Mouse (Mus musculus): ENCODE data around the gene Trex2. TPM values are rescaled to one million over a fixed set of nuclear protein-coding genes. Genes with fewer than 3 reads are reported as not detected.
"Not testable (repeated sequence)": the region's sequence is repeated elsewhere in the genome, so short reads cannot be mapped to it uniquely, and the experiment has no call there.

The Trex2 gene
- polyA plus RNA-seq, 1 experiment from 2014 or later: 12.5 TPM

DNA sequence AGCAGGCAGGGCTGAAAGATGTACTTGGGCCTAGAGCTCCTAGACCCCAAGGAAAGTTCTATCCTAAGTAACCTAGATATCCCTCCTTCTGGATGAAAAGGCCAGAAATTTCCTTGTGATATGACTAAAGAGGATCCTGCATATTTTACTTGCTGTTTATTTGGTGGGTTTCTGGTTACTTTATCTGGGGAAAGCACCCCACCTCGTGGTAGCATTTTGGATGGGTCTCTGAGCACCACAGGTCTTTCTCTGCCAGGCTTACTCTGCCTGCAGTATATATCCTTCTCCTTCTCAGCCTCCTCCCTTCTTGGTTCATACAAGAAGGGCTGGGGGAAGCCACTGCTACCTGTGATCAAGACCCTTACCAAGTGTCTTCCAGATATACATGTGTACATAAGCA lies 22.4 kb downstream of the Trex2 start:
- Histone ChIP-seq H3K36me3 (no peaks in the 10 kb centered on the region), H3K4me3 (no peak overlapping the region), H3K27me3 (0 out of 2 replicates have a peak, but pooled peaks cover 10% of the 10 kb centered on the region), H3K4me2 (no peak overlapping the region), H3K9ac (no peak overlapping the region), H3K27ac (no peak overlapping the region), H3K4me1 (no peaks in the 10 kb centered on the region), H3K9me3 (no peaks in the 10 kb centered on the region)
- WGBS: 0% methylated on average over 1 of the region's 1 CpGs
- no peak for ATAC-seq (ENCODE audit: insufficient number of reproducible peaks, low FRiP score, low TSS enrichment, low read depth)

- Histone ChIP-seq H3K9ac (no peak within 1 kb of the TSS), H3K9me3 (no peaks in the 10 kb centered on the region), H3K27me3 (0 out of 2 replicates have a peak, but pooled peaks cover 10% of the 10 kb centered on the region), H3K4me2 (peak within 1 kb of the TSS; percentile 45), H3K4me1 (no peaks in the 10 kb centered on the region), H3K4me3 (peak within 1 kb of the TSS; percentile 33), H3K27ac (no peak within 1 kb of the TSS), H3K36me3 (no peaks in the 10 kb centered on the region)
- ATAC-seq (ENCODE audit: insufficient number of reproducible peaks, low FRiP score, low TSS enrichment, low read depth): no peak
- 29% methylated on average over 20 of the region's 20 CpGs for WGBS
Observed at GRCm38 (mm10) chrX:73410880-73411517, 24.1 kb downstream of the Trex2 start, which contains the start of gene Zfp92. Gene Zfp92 (plus strand): TSS chrX:73411096.

GRCm38 (mm10) chrX:73401616-73402015 lies 33.5 kb downstream of the Trex2 start:
- no peak overlapping the region for H3K4me3 ChIP-seq
- ATAC-seq (ENCODE audit: insufficient number of reproducible peaks, low FRiP score, low TSS enrichment, low read depth): no peak
- 91% methylated on average over 12 of the region's 12 CpGs for WGBS

DNA sequence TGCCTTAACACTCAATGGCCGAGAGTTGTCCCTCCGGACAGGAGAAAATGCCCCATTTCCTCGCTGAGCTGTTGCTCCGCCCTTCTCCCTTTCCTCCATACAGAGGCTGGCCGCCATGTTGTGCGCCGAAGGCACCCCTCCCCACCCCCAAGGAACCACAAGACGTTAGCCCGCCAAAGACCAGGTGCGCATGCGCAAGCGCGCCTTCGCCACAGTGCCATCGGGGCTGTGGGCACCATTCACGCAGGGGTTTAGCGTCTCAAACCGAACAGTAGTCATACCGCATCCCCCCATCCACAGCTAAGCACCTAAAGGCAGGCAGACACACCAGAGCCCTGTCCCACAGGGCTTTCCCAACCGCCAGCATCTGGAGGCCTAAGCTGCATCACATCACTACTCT lies 34.2 kb downstream of the Trex2 start:
- ATAC-seq (ENCODE audit: insufficient number of reproducible peaks, low FRiP score, low TSS enrichment, low read depth): no peak
- Histone ChIP-seq H3K27me3 (0 out of 2 replicates have a peak, but pooled peaks cover 6% of the 10 kb centered on the region), H3K9me3 (no peaks in the 10 kb centered on the region), H3K27ac (no peak overlapping the region), H3K4me1 (no peaks in the 10 kb centered on the region), H3K9ac (no peak overlapping the region), H3K4me2 (no peak overlapping the region), H3K36me3 (no peaks in the 10 kb centered on the region), H3K4me3 (no peak overlapping the region)
- 85% methylated on average over 20 of the region's 20 CpGs for WGBS

More at GRCm38 (mm10) chrX:73401616-73402015, 33.5 kb downstream of the Trex2 start:
- no peaks in the 10 kb centered on the region for H3K9me3 ChIP-seq
- no peak overlapping the region for H3K27ac ChIP-seq
- H3K9ac ChIP-seq: no peak overlapping the region
- H3K4me2 ChIP-seq: no peak overlapping the region
- no peaks in the 10 kb centered on the region for H3K4me1 ChIP-seq
- H3K27me3 ChIP-seq: 0 out of 2 replicates have a peak, but pooled peaks cover 3% of the 10 kb centered on the region
- H3K36me3 ChIP-seq: no peaks in the 10 kb centered on the region

DNA sequence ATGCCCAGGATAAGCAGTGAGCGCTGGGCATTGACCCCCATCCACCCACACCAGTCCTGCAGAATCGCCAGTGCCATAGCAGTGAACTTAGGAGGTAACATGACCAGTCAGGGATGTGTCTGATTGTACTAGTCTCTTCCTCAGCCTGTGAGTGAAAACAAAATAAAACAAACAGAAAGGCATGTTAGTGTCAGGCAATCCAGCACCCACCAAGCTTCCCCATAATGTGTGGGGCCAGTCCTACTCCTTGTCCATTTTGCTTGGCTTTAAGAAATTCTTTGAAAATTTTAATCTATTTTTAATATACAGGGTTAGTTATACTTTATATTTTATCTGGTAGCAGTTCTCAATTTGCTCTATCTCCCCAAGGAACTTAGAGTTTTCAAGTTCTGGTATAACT lies 36.5 kb downstream of the Trex2 start, which contains the start of gene Gm18336:
Gm18336 (minus strand) TSS at position 101 of the 400 bp plus-strand sequence.
- not testable (repeated sequence) for H3K27ac ChIP-seq; H3K9me3 ChIP-seq; H3K4me3 ChIP-seq; H3K4me1 ChIP-seq; H3K9ac ChIP-seq; H3K4me2 ChIP-seq; ATAC-seq (ENCODE audit: insufficient number of reproducible peaks, low FRiP score, low TSS enrichment, low read depth); H3K27me3 ChIP-seq; H3K36me3 ChIP-seq
- WGBS: 45% methylated on average over 2 of the region's 2 CpGs

DNA sequence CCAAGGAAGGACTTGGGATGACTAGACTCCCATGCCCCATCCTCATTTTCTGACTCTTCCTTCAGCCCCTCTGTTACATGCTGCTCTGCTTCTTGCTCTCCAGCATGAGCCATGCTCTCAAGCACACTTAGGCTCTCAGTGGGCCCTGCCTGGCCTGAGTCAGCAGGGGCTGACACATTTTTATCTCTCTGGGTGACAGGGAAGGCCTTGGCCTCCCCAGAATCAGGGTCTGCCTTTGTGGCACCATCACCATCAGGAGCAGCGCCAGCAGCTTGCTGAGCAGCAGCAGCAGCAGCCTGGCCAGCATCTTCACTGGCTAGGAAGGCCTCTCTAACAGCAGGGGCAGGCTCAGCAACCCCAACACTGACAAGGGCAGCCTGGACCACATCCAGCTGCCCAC lies 38.7 kb downstream of the Trex2 start:
- H3K9ac ChIP-seq: no peak overlapping the region
- no peaks in the 10 kb centered on the region for H3K36me3 ChIP-seq
- H3K4me2 ChIP-seq: no peak overlapping the region
- no peaks in the 10 kb centered on the region for H3K4me1 ChIP-seq
- 0 out of 2 replicates have a peak, but pooled peaks cover 6% of the 10 kb centered on the region for H3K27me3 ChIP-seq
- H3K4me3 ChIP-seq: no peak overlapping the region
- no peak overlapping the region for H3K27ac ChIP-seq
- no peak for ATAC-seq (ENCODE audit: insufficient number of reproducible peaks, low FRiP score, low TSS enrichment, low read depth)
- H3K9me3 ChIP-seq: no peaks in the 10 kb centered on the region
- 100% methylated on average over 1 of the region's 1 CpGs for WGBS

DNA sequence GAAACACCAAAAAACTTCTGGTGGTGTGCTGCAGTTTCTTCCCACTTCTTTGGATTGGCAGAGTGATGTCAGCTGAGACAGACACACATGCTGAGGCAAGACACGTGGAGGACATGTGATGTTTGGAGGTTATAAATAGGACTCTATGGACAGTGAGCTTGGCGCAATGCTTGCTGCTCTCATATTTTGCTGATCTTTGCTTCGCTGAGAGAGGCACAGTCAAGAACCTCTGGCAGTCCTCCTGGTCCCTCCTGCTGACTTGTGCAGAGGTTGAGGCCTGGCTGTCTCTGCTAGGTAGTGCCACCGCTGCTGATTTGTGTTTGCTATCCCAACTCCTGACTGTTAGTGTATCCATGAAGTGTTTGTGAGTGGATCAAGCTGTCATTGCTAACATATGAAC lies 43.7 kb downstream of the Trex2 start:
- no peak overlapping the region for H3K4me2 ChIP-seq
- no peak overlapping the region for H3K4me3 ChIP-seq
- no peak for ATAC-seq (ENCODE audit: insufficient number of reproducible peaks, low FRiP score, low TSS enrichment, low read depth)
- WGBS: 89% methylated on average over 4 of the region's 4 CpGs
- no peaks in the 10 kb centered on the region for H3K4me1 ChIP-seq
- no peaks in the 10 kb centered on the region for H3K36me3 ChIP-seq
- H3K27me3 ChIP-seq: 0 out of 2 replicates have a peak, but pooled peaks cover 2% of the 10 kb centered on the region
- H3K9me3 ChIP-seq: no peaks in the 10 kb centered on the region
- H3K27ac ChIP-seq: no peak overlapping the region
- no peak overlapping the region for H3K9ac ChIP-seq

- Histone ChIP-seq H3K4me3 (no peak overlapping the region), H3K36me3 (no peaks in the 10 kb centered on the region), H3K27ac (no peak overlapping the region), H3K4me1 (no peaks in the 10 kb centered on the region), H3K9ac (no peak overlapping the region), H3K4me2 (no peak overlapping the region), H3K9me3 (no peaks in the 10 kb centered on the region), H3K27me3 (no peaks in the 10 kb centered on the region)
- no peak for ATAC-seq (ENCODE audit: insufficient number of reproducible peaks, low FRiP score, low TSS enrichment, low read depth)
- WGBS: 13% methylated on average over 1 of the region's 1 CpGs
Observed at GRCm38 (mm10) chrX:73384924-73385323, 50.2 kb downstream of the Trex2 start.

DNA sequence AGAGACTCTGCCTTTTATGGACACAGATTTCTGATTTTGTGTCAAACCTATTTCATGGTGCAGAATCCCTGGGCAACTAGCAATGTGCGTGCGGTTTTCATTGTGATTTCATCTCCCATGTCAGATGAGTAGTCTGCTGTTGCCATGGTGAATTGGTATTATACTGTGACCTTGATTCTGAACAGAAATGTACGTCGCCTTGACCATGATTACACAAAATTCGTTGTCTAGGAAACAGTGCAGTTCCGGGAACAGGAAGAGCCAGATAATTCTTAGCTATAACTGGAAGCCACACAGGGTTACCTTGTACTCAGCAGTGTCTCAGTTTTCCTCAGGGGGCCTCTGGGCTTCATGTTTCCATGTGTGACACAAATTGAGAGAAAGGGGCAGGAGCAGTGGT lies 50.7 kb downstream of the Trex2 start:
- Histone ChIP-seq H3K36me3 (no peaks in the 10 kb centered on the region), H3K9ac (no peak overlapping the region), H3K4me2 (no peak overlapping the region), H3K27me3 (no peaks in the 10 kb centered on the region), H3K9me3 (no peaks in the 10 kb centered on the region), H3K4me3 (no peak overlapping the region), H3K4me1 (no peaks in the 10 kb centered on the region), H3K27ac (no peak overlapping the region)
- 72% methylated on average over 6 of the region's 6 CpGs for WGBS
- no peak for ATAC-seq (ENCODE audit: insufficient number of reproducible peaks, low FRiP score, low TSS enrichment, low read depth)

Other genes with a start within 250 kb of the Trex2 start
- 12.6 and 12.9 TPM in 2 replicates for gene Xlr3b, start 243.1 kb downstream of the Trex2 start, polyA plus RNA-seq (2015; fragmentation: Nextera tagmentation; extraction: Ambion mirVana)
- 0.52 and 1.0 TPM in 2 replicates for gene Xlr4b, start 221.0 kb downstream of the Trex2 start, polyA plus RNA-seq (2015; fragmentation: Nextera tagmentation; extraction: Ambion mirVana)
- 12.9 and 14.0 TPM in 2 replicates for gene F8a, start 207.1 kb downstream of the Trex2 start, polyA plus RNA-seq (2015; fragmentation: Nextera tagmentation; extraction: Ambion mirVana)
- 0.14 and 0.22 TPM in 2 replicates for gene Xlr4c, start 192.2 kb downstream of the Trex2 start, polyA plus RNA-seq (2015; fragmentation: Nextera tagmentation; extraction: Ambion mirVana)
- gene Xlr3c, start 170.0 kb downstream of the Trex2 start, polyA plus RNA-seq (2015; fragmentation: Nextera tagmentation; extraction: Ambion mirVana): 0.37 TPM in 1 of 2 replicates, not detected in the other
- gene Xlr5a, start 142.4 kb downstream of the Trex2 start, polyA plus RNA-seq (2015; fragmentation: Nextera tagmentation; extraction: Ambion mirVana): not detected in 2 replicates
- gene Xlr5c, start 142.4 kb downstream of the Trex2 start, polyA plus RNA-seq (2015; fragmentation: Nextera tagmentation; extraction: Ambion mirVana): not detected in 2 replicates
- gene Gm45015, start 98.5 kb downstream of the Trex2 start, polyA plus RNA-seq (2015; fragmentation: Nextera tagmentation; extraction: Ambion mirVana): not detected in 2 replicates
- 19.0 and 19.4 TPM in 2 replicates for gene Zfp275, start 92.7 kb downstream of the Trex2 start, polyA plus RNA-seq (2015; fragmentation: Nextera tagmentation; extraction: Ambion mirVana)
- gene Gm18336, start 36.6 kb downstream of the Trex2 start, polyA plus RNA-seq (2015; fragmentation: Nextera tagmentation; extraction: Ambion mirVana): not detected in 2 replicates
- 0.14 and 0.15 TPM in 2 replicates for gene Zfp92, start 24.2 kb downstream of the Trex2 start, polyA plus RNA-seq (2015; fragmentation: Nextera tagmentation; extraction: Ambion mirVana)
- 53.8 and 54.7 TPM in 2 replicates for gene Haus7, start 23.7 kb upstream of the Trex2 start, polyA plus RNA-seq (2015; fragmentation: Nextera tagmentation; extraction: Ambion mirVana)
- 243 and 288 TPM in 2 replicates for gene Bgn, start 48.3 kb upstream of the Trex2 start, polyA plus RNA-seq (2015; fragmentation: Nextera tagmentation; extraction: Ambion mirVana)
- gene Atp2b3, start 67.7 kb upstream of the Trex2 start, polyA plus RNA-seq (2015; fragmentation: Nextera tagmentation; extraction: Ambion mirVana): 0.41 and 0.97 TPM in 2 replicates
- 6.3 and 7.1 TPM in 2 replicates for gene Dusp9, start 204.1 kb upstream of the Trex2 start, polyA plus RNA-seq (2015; fragmentation: Nextera tagmentation; extraction: Ambion mirVana)
- 15.6 and 16.2 TPM in 2 replicates for gene Pnck, start 224.8 kb upstream of the Trex2 start, polyA plus RNA-seq (2015; fragmentation: Nextera tagmentation; extraction: Ambion mirVana)
- 7.2 and 8.3 TPM in 2 replicates for gene Slc6a8, start 237.8 kb upstream of the Trex2 start, polyA plus RNA-seq (2015; fragmentation: Nextera tagmentation; extraction: Ambion mirVana)